8 mouse cellular contexts compared by ENCODE assay signal in genomic region chr14:45423220-45423619, GRCm38 (mm10). TPM values are rescaled to one million over a fixed set of nuclear protein-coding genes. Genes with fewer than 3 reads are reported as not detected.
DNase-seq lines count a peak whose midpoint lies in the region; ATAC-seq and TF ChIP-seq lines count a peak whose summit lies in the region.

No protein-coding gene starts in this region.

- no peak overlapping the region for H3K27ac ChIP-seq in forebrain, embryonic 11.5 days (ENCODE audit: low read depth, low read length)
- no peak overlapping the region for H3K27ac ChIP-seq in forebrain, embryonic 10.5 days
- no peak overlapping the region for H3K27ac ChIP-seq in cortical plate, adult 2 months (ENCODE audit: insufficient read depth, low read length)

- no peaks in the 10 kb centered on the region for H3K9me3 ChIP-seq in forebrain, embryonic 11.5 days (ENCODE audit: control insufficient read depth, low read length)
- H3K9me3 ChIP-seq in forebrain, embryonic 10.5 days, result peaks cover 6% of the 10 kb centered on the region; the same call in 1 of the 2 replicates

- peak; percentile 49; the same call in 1 of the 2 replicates for TF ChIP-seq CTCF in cortical plate, adult 2 months (IDR thresholded peaks at IDR 0.05; ENCODE audit: extremely low read depth, insufficient read depth, low read length)

- ATAC-seq in forebrain, embryonic 11.5 days (replicated peaks; ENCODE audit: low FRiP score), result 0 out of 2 replicates have a peak, but pooled peaks have one; percentile 66

- no peak overlapping the region for H3K4me3 ChIP-seq in forebrain, embryonic 11.5 days (ENCODE audit: low read depth, low read length)
- H3K4me3 ChIP-seq in forebrain, embryonic 10.5 days, result no peak overlapping the region
- no peak overlapping the region for H3K4me3 ChIP-seq in cortical plate, adult 2 months (ENCODE audit: insufficient read depth, low read length)

- no peak overlapping the region for H3K4me2 ChIP-seq in forebrain, embryonic 11.5 days (ENCODE audit: low read depth, low read length, severe bottlenecking)

- TF ChIP-seq POLR2A in cortical plate, adult 2 months (IDR thresholded peaks at IDR 0.05; ENCODE audit: extremely low read depth, insufficient read depth, low read length), result no peak

- H3K27me3 ChIP-seq in forebrain, embryonic 11.5 days (ENCODE audit: control insufficient read depth, insufficient read depth, low read length), result no peaks in the 10 kb centered on the region
- H3K27me3 ChIP-seq in forebrain, embryonic 10.5 days (ENCODE audit: poor library complexity, severe bottlenecking), result no peaks in the 10 kb centered on the region
- no peaks in the 10 kb centered on the region for H3K27me3 ChIP-seq in splenic B cell, adult 2 months (ENCODE audit: control insufficient read depth, insufficient read depth, low read length, poor library complexity, severe bottlenecking)

- 11% methylated on average over 5 of the region's 5 CpGs for WGBS in forebrain, embryonic 11.5 days
- 19% methylated on average over 5 of the region's 5 CpGs for WGBS in forebrain, embryonic 10.5 days

- no peaks in the 10 kb centered on the region for H3K36me3 ChIP-seq in forebrain, embryonic 11.5 days (ENCODE audit: control insufficient read depth, insufficient read depth, low read length)
- H3K36me3 ChIP-seq in forebrain, embryonic 10.5 days (replicated peaks), result no peaks in the 10 kb centered on the region
- H3K36me3 ChIP-seq in splenic B cell, adult 2 months (ENCODE audit: control insufficient read depth, insufficient read depth, low read length, poor library complexity, severe bottlenecking), result no peaks in the 10 kb centered on the region

- H3K4me1 ChIP-seq in forebrain, embryonic 11.5 days (replicated peaks; ENCODE audit: control insufficient read depth, insufficient read depth, low read length), result no peaks in the 10 kb centered on the region
- H3K4me1 ChIP-seq in forebrain, embryonic 10.5 days, result no peaks in the 10 kb centered on the region
- H3K4me1 ChIP-seq in cortical plate, adult 2 months (ENCODE audit: control insufficient read depth, insufficient read depth, low read length), result no peaks in the 10 kb centered on the region

- no peak for DNase-seq in forebrain, embryonic 11.5 days (ENCODE audit: low spot score)
- DNase-seq in forebrain, embryonic 10.5 days (ENCODE audit: extremely low spot score, low spot score), result no peak
- peak; percentile 13 for DNase-seq in thymus, postnatal 4 days
- DNase-seq in thymus, adult 18-20 months, result no peak
- DNase-seq in kidney, adult 9 months, result peak; percentile 76
- peak; percentile 61 for DNase-seq in lung, postnatal 14 days
- peak; percentile 69 for DNase-seq in splenic B cell, adult 2 months (ENCODE audit: low read depth, low spot score)

- H3K9ac ChIP-seq in forebrain, embryonic 11.5 days (ENCODE audit: low read length), result no peak overlapping the region

RNA-seq across cellular contexts. Expression of gene Gnpnat1, which starts 18.5 kb away (rescaled TPM):
- 33.7 and 33.8 TPM in 2 replicates for polyA plus RNA-seq in forebrain, embryonic 11.5 days (2014; fragmentation: Nextera tagmentation; extraction: Ambion mirVana)
- 41.1 and 45.9 TPM in 2 replicates for polyA plus RNA-seq in forebrain, embryonic 10.5 days (2016; fragmentation: Nextera tagmentation; extraction: Ambion mirVana)
- polyA plus RNA-seq in cortical plate, adult 2 months (2012; rRNA removed), result 11.5 and 11.8 TPM in 2 replicates

Comparison
In these comparisons a context has a peak if more than half of its experiments do, and no peak if none do; other contexts are left out.
1. DNase-seq: peak in thymus, postnatal 4 days (single experiment), kidney, adult 9 months (single experiment), lung, postnatal 14 days (single experiment) and splenic B cell, adult 2 months (single experiment); none in forebrain, embryonic 11.5 days (single experiment), forebrain, embryonic 10.5 days (single experiment) and thymus, adult 18-20 months (0 of 2).